Mouse (Mus musculus): ENCODE measurements at regions not wholly inside any gene's neighbourhood (a gene's known extent, or its start where the extent isn't known, plus 50 kb on each side); places are given as distances from the start of the nearest gene placed in this dataset. TPM values are rescaled to one million over a fixed set of nuclear protein-coding genes. Genes with fewer than 3 reads are reported as not detected.
A peak's percentile ranks its signal among the peaks of the same experiment; 100 is the strongest.

- DNase-seq (ENCODE audit: low spot score), result no peak
- H3K27me3 ChIP-seq (ENCODE audit: low read depth, poor library complexity, severe bottlenecking), result no peaks in the 10 kb centered on the region
- no peaks in the 10 kb centered on the region for H3K4me1 ChIP-seq
- no peak overlapping the region for H3K27ac ChIP-seq
- WGBS, result 80% methylated on average over 5 of the region's 5 CpGs
- no peak overlapping the region for H3K4me3 ChIP-seq
- no peaks in the 10 kb centered on the region for H3K9me3 ChIP-seq (replicated peaks)
- no peaks in the 10 kb centered on the region for H3K36me3 ChIP-seq
Measured at GRCm38 (mm10) chr1:47003746-47004145, 111.1 kb upstream of the Slc39a10 start.

DNA sequence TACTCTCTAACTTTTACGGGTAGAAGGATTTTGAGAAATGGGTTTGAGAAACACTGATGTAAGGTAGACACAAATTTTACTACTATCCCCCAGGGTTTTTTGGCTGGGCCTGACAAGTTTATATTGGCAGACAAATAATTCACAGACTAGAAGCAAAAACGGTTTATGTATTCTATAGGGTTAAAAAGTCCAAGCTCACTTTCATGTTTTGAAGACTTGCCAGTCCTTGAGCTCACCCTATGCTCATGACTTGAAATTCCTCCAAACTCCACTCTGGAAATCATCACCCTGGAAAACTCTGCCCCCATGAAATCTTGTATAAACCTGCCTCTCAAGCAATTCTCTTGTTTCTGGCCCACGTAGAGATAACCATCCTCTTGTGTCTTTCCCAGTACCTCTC, 106.7 kb upstream of the Slc39a10 start:
- Histone ChIP-seq H3K4me3 (no peak overlapping the region), H3K27me3 (ENCODE audit: low read depth, poor library complexity, severe bottlenecking) (no peaks in the 10 kb centered on the region), H3K9me3 (replicated peaks) (no peaks in the 10 kb centered on the region), H3K4me1 (no peaks in the 10 kb centered on the region), H3K36me3 (no peaks in the 10 kb centered on the region), H3K27ac (no peak overlapping the region)
- 86% methylated on average over 3 of the region's 3 CpGs for WGBS
- no peak for DNase-seq (ENCODE audit: low spot score)

DNA sequence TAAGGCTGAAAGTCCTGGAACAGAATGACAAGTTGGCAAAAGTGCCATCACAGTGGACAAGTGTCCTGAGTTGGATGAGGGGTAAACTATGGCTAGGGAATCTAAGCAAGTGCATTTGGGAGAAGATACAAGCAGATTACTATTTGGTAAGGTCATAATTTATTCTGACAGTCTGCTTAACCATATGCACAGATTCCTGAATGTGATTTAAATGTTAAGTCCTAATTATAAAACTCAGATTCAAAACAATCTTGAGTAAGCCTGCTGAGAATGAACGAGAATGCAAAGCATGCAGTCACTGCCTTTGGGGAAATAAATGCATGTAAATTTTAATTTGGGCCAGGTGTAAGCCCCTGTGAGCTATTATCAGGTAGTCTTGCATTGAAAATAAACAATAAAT, 93.3 kb upstream of the Slc39a10 start:
- Histone ChIP-seq H3K27me3 (ENCODE audit: low read depth, poor library complexity, severe bottlenecking) (no peaks in the 10 kb centered on the region), H3K36me3 (no peaks in the 10 kb centered on the region), H3K4me1 (no peaks in the 10 kb centered on the region), H3K4me3 (no peak overlapping the region), H3K27ac (no peak overlapping the region), H3K9me3 (replicated peaks) (no peaks in the 10 kb centered on the region)
- 69% methylated on average over 1 of the region's 1 CpGs for WGBS
- DNase-seq (ENCODE audit: low spot score), result no peak

GRCm38 (mm10) chr1:46983093-46983492, 90.4 kb upstream of the Slc39a10 start:
- H3K9me3 ChIP-seq (replicated peaks), result no peaks in the 10 kb centered on the region
- no peak overlapping the region for H3K27ac ChIP-seq
- no peaks in the 10 kb centered on the region for H3K27me3 ChIP-seq (ENCODE audit: low read depth, poor library complexity, severe bottlenecking)
- no peaks in the 10 kb centered on the region for H3K36me3 ChIP-seq
- DNase-seq (ENCODE audit: low spot score), result no peak
- no peak overlapping the region for H3K4me3 ChIP-seq
- H3K4me1 ChIP-seq, result no peaks in the 10 kb centered on the region
- WGBS, result 94% methylated on average over 1 of the region's 1 CpGs

DNA sequence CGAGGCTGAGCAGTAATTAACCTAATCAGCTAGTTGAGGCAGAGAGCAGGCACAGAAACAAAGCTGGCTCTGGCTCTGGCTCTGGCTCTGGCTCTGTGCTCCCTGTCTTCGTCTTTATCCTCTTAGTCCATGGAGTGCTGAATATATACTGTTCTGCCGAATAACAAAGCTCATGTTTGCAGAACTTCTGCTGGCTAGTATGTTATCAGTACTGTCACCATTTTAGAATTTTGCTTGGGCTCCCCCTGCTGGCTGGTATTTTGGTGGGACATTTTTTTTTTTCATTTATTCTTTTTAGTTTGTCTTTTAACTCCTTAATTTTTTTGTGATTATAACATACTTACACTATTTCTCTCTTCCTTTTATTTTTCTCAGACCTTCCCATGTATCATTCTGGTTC, 77.8 kb upstream of the Slc39a10 start:
- Histone ChIP-seq H3K27me3 (ENCODE audit: low read depth, poor library complexity, severe bottlenecking) (no peaks in the 10 kb centered on the region), H3K36me3 (no peaks in the 10 kb centered on the region), H3K4me3 (no peak overlapping the region), H3K27ac (no peak overlapping the region), H3K4me1 (no peaks in the 10 kb centered on the region), H3K9me3 (replicated peaks) (no peaks in the 10 kb centered on the region)
- peak; percentile 49 for DNase-seq (ENCODE audit: low spot score)
- 72% methylated on average over 3 of the region's 3 CpGs for WGBS

DNA sequence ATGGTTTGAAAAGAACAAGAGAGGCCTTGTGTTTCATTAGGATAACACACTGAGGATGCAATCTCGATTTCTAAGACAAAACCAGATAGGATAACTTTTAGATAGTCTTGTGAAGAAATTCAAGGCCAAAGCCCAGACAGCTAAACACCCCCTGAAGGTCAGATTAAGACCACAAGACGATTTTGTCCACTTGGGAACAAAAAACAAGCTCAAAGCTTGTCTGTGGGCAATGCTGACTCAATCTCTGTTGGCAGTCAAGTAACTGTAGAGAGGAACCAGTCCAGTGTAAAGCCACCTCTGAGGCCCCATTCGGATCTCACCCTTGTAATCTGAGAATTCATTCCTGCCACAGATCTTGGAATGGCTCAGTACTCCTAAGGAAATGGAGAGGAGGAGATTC, 75.7 kb upstream of the Slc39a10 start:
- no peaks in the 10 kb centered on the region for H3K27me3 ChIP-seq (ENCODE audit: low read depth, poor library complexity, severe bottlenecking)
- WGBS, result 77% methylated on average over 3 of the region's 3 CpGs
- no peak overlapping the region for H3K4me3 ChIP-seq
- H3K27ac ChIP-seq, result no peak overlapping the region
- no peaks in the 10 kb centered on the region for H3K9me3 ChIP-seq (replicated peaks)
- DNase-seq (ENCODE audit: low spot score), result no peak
- no peaks in the 10 kb centered on the region for H3K36me3 ChIP-seq
- H3K4me1 ChIP-seq, result 0 out of 2 replicates have a peak, but pooled peaks cover 3% of the 10 kb centered on the region

GRCm38 (mm10) chr1:46966917-46967266, 74.2 kb upstream of the Slc39a10 start:
- H3K9me3 ChIP-seq (replicated peaks), result no peaks in the 10 kb centered on the region
- no peak overlapping the region for H3K27ac ChIP-seq
- no peaks in the 10 kb centered on the region for H3K36me3 ChIP-seq
- DNase-seq (ENCODE audit: low spot score), result no peak
- no peaks in the 10 kb centered on the region for H3K27me3 ChIP-seq (ENCODE audit: low read depth, poor library complexity, severe bottlenecking)
- H3K4me3 ChIP-seq, result no peak overlapping the region
- H3K4me1 ChIP-seq, result 0 out of 2 replicates have a peak, but pooled peaks cover 3% of the 10 kb centered on the region
- WGBS, result 47% methylated on average over 3 of the region's 3 CpGs

GRCm38 (mm10) chr1:46965996-46966916, 73.6 kb upstream of the Slc39a10 start:
- no peaks in the 10 kb centered on the region for H3K27me3 ChIP-seq (ENCODE audit: low read depth, poor library complexity, severe bottlenecking)
- WGBS, result 40% methylated on average over 5 of the region's 5 CpGs
- no peaks in the 10 kb centered on the region for H3K9me3 ChIP-seq (replicated peaks)
- no peaks in the 10 kb centered on the region for H3K36me3 ChIP-seq
- H3K27ac ChIP-seq, result no peak overlapping the region
- DNase-seq (ENCODE audit: low spot score), result no peak
- no peak overlapping the region for H3K4me3 ChIP-seq
- 0 out of 2 replicates have a peak, but pooled peaks cover 3% of the 10 kb centered on the region for H3K4me1 ChIP-seq

DNA sequence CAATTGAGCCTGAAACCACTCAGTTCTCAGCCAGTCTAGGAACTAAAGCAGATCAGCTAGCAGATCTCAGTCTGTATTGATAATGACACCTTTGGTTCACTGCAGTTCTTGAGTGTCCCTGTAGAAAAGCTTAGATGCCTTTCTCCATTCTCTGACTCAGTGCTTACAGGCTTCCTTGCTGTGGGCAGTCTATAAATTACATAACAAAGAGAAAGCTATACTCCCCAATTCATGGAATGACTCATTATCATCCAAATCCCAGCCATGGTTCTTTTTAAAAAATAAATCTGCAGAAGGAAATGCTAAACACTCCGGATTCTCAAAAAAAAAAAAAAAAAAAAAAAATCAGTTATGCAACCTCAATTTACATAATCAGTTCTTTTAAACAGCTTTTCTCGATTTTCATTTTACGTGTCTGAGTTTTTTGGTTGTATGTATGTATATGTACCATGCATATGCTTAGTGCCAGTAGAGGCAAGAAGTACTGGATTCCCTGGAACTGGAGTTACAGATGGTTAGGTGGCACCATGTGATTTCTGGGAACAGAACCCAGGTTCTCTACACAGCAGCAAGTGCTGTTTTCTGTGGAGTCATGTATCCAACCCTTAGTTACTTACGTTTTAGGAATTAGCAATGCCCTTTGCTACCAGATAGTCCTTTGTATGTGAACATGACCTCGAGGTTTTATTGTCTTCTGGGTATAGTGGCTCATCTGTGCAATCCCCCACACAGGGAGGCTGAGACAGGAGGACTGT, 71.5 kb upstream of the Slc39a10 start:
- H3K4me1 ChIP-seq, result 0 out of 2 replicates have a peak, but pooled peaks cover 3% of the 10 kb centered on the region
- H3K27me3 ChIP-seq (ENCODE audit: low read depth, poor library complexity, severe bottlenecking), result no peaks in the 10 kb centered on the region
- no peaks in the 10 kb centered on the region for H3K36me3 ChIP-seq
- 87% methylated on average over 5 of the region's 5 CpGs for WGBS
- H3K27ac ChIP-seq, result no peak overlapping the region
- no peak overlapping the region for H3K4me3 ChIP-seq
- no peaks in the 10 kb centered on the region for H3K9me3 ChIP-seq (replicated peaks)
- DNase-seq (ENCODE audit: low spot score), result no peak

Small RNAs in the stretch of these regions (microRNA-seq; reads per million reads assigned to microRNA genes)
- not detected for gene Mir6350

All from limb, embryonic 10.5 days (tissue).